Mouse (Mus musculus) left cerebral cortex, postnatal 10 days (tissue): Measurements from ENCODE around the gene Olfr130. TPM values are rescaled to one million over a fixed set of nuclear protein-coding genes. Genes with fewer than 3 reads are reported as not detected.

ENCODE experiments used
- DNase-seq, 2 experiments: peaks; one replicate each; pipeline ENCODE4 v3.0.0; 2021 to 2022; ENCODE audit warnings: low spot score in 2 of 2, mixed read lengths in 1 of 2; ENCODE audit errors: extremely low spot score in 1 of 2
- intact Hi-C: fragments of 180-260 bp; cut with DNase I; formaldehyde crosslinking; loops from one replicate; pipeline ENCODE4 v1.15.1; 2025
- total RNA-seq, 2 experiments: library from RNA; stranded (reverse); gene quantifications; 2 replicates each; pipeline ENCODE4 v1.2.3; 2021

Olfr130 gene
- total RNA-seq = not detected

DNA sequence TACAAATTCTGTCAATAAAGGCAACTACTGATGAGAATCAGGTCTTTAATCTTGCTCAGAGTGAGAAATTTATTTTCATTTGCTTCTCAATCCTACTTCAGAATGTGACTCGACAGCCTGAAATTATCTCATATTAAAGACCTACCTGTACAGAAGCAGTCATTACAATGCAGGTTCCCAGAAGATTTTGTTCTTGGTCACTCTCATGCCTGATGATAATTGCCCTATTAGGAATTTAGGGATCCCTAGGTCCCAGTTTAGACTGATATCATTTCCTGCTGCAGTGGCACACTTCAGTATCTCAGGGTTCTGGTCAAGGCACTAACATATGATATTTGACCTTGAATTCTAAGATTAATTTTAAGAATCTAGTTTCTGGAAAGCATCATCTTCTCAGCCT is at the start of gene Olfr130:
TSS of gene Olfr130 (plus strand) at position 301 of the 400 bp plus-strand sequence.
- intact Hi-C loops = no loop called here
- DNase-seq = no peak

DNA sequence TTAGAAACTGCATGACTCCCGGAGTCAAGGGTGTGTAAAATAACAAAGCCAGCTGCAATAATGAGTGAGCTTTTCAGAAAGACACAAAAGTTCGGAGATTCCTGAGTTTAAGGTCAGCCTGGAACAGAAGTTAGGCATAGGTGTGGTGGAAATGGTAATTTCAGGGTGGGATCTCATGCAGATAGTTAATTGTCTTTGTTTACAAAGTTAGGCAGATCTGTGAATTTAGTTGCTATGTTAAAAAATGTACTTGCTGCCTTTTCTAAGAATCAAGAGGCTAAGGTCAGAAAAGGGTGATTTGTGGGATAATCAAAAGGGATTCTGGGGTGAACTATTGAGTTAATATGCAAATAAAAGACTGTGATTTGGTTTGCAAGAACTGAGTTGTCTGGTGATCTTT is 47.4 kb upstream of the Olfr130 start:
- intact Hi-C loops = no loop called here
- no peak for DNase-seq

- no peak for DNase-seq
- intact Hi-C loops = no loop called here
Observed at GRCm38 (mm10) chr17:38026297-38026696, 37.4 kb upstream of the Olfr130 start.

DNA sequence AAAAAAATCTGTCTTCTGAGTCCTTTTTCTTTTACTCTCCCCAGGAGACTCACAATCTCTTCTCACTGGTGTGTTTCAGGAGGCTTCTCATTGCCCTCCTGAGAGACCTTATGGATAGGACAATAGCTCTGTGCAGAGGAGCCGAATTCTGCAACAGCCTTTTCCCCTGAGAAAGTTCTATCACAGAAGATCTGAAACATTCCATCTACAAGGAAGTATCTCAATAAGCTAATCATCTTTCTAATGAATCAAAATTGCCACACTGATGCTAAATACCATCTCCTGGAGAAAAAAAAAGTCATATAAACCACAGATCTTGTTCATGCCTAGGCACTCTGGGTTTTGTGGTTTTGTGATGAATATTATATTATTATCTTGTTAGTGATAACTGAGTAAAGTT is 3.7 kb upstream of the Olfr130 start, which contains the start of gene Olfr129:
TSS of gene Olfr129 (minus strand) at position 101 of the 400 bp plus-strand sequence.
- intact Hi-C loops = no loop called here
- no peak for DNase-seq

- no peak for DNase-seq
- intact Hi-C loops = no loop called here
Observed at GRCm38 (mm10) chr17:38082364-38082763, 18.6 kb downstream of the Olfr130 start.

- DNase-seq = no peak
- intact Hi-C loops = no loop called here
Observed at GRCm38 (mm10) chr17:38088593-38088992, 24.9 kb downstream of the Olfr130 start, which contains the start of gene Olfr131. Gene Olfr131 (minus strand): TSS chr17:38088693.

Other genes starting within 250 kb of the Olfr130 start
- not detected for gene Olfr125, start 231.0 kb upstream of the Olfr130 start, total RNA-seq
- not detected for gene Olfr126, start 216.4 kb upstream of the Olfr130 start, total RNA-seq
- gene Olfr127, start 163.5 kb upstream of the Olfr130 start, total RNA-seq = not detected
- not detected for gene Olfr128, start 143.4 kb upstream of the Olfr130 start, total RNA-seq
- not detected for gene Olfr761, start 110.8 kb upstream of the Olfr130 start, total RNA-seq
- gene Olfr129, start 3.8 kb upstream of the Olfr130 start, total RNA-seq = not detected
- gene Olfr131, start 24.8 kb downstream of the Olfr130 start, total RNA-seq = not detected
- gene Olfr132, start 70.6 kb downstream of the Olfr130 start, total RNA-seq = not detected
- gene Olfr133, start 81.4 kb downstream of the Olfr130 start, total RNA-seq = not detected
- not detected for gene Olfr134, start 107.5 kb downstream of the Olfr130 start, total RNA-seq
- not detected for gene Olfr135, start 140.4 kb downstream of the Olfr130 start, total RNA-seq
- not detected for gene Olfr138, start 197.1 kb downstream of the Olfr130 start, total RNA-seq
- gene Olfr137, start 243.6 kb downstream of the Olfr130 start, total RNA-seq = not detected